Mouse (Mus musculus) hindbrain, postnatal 0 days (tissue): ENCODE measurements around the gene Cdk5r2. TPM values are rescaled to one million over a fixed set of nuclear protein-coding genes. Genes with fewer than 3 reads are reported as not detected.

Experiments
- ATAC-seq: fragments of 200-750 bp; cut with Nextera tagmentation; 2 replicates; pipeline ENCODE4 v1.8.0; 2017; ENCODE audit warnings: mild to moderate bottlenecking, moderate TSS enrichment, moderate library complexity
- DNase-seq: peaks from one replicate; pipeline ENCODE4 v3.0.0-alpha.2; 2015; ENCODE audit warnings: low spot score
- H3K27ac ChIP-seq: fragments of 300-500 bp; sonication (generic); 2 replicates; pipeline ENCODE4 v1.5.1; 2014; ENCODE audit warnings: mild to moderate bottlenecking
- H3K27me3 ChIP-seq: fragments of 300-500 bp; sonication (generic); 2 replicates; pipeline ENCODE4 v1.6.1; 2014; ENCODE audit warnings: low read length, mixed read lengths; ENCODE audit not compliant: insufficient read depth
- H3K36me3 ChIP-seq: fragments of 300-500 bp; sonication (generic); 2 replicates; pipeline ENCODE4 v1.6.1; 2014; ENCODE audit warnings: low read length, mixed read lengths; ENCODE audit not compliant: insufficient read depth
- H3K4me1 ChIP-seq: fragments of 300-500 bp; sonication (generic); 2 replicates; pipeline ENCODE4 v1.6.1; 2014; ENCODE audit warnings: antibody characterized with exemption, low read length, mixed read lengths; ENCODE audit not compliant: insufficient read depth
- H3K4me2 ChIP-seq: fragments of 300-500 bp; sonication (generic); 2 replicates; pipeline ENCODE4 v1.6.1; 2014; ENCODE audit warnings: low read depth, mild to moderate bottlenecking, low read length, moderate library complexity, mixed read lengths
- H3K4me3 ChIP-seq: fragments of 300-500 bp; sonication (generic); 2 replicates; pipeline ENCODE4 v1.5.1; 2014; ENCODE audit warnings: low read length
- H3K9ac ChIP-seq: fragments of 300-500 bp; sonication (generic); replicated peaks from 2 replicates; pipeline ENCODE4 v1.6.1; 2014; ENCODE audit warnings: mild to moderate bottlenecking, low read length, moderate library complexity, mixed read lengths
- H3K9me3 ChIP-seq: fragments of 300-500 bp; sonication (generic); 2 replicates; pipeline ENCODE4 v1.6.1; 2016; ENCODE audit warnings: low read length, mixed read lengths
- CTCF ChIP-seq: IDR thresholded peaks from 2 replicates; pipeline ENCODE4 v1.5.1; 2016; ENCODE audit warnings: antibody characterized with exemption, control low read depth, low read depth
- WGBS: fragments of 180-500 bp; shearing (Covaris S2); extraction: QIAGEN DNeasy Blood & Tissue Kit; methylation state at CpG from one replicate; pipeline ENCODE4 v1.1.7; 2014; 5-methylcytosine and 5-hydroxymethylcytosine counted together
- polyA plus RNA-seq: library from polyadenylated mRNA; unstranded; fragments of >200 nt; fragmentation: Nextera tagmentation; extraction: Ambion mirVana; gene quantifications from 2 replicates; pipeline ENCODE4 v1.2.1, GENCODE M21; 2015
- total RNA-seq: library from RNA; depleted of rRNA; stranded (reverse); fragments of >200 nt; gene quantifications from 2 replicates; pipeline ENCODE4 v1.2.3, GENCODE M21; 2014

Cdk5r2 gene
- total and polyA plus RNA-seq, 2 experiments from 2014 or later: 13.6 to 59.2 TPM

GRCm38 (mm10) chr1:74851001-74851775 lies 3.5 kb upstream of the Cdk5r2 start:
- no peak for TF ChIP-seq CTCF
- no peak for ATAC-seq
- Histone ChIP-seq H3K27ac (no peak overlapping the region), H3K4me1 (no peaks in the 10 kb centered on the region; the same call in 1 of the 2 replicates), H3K4me2 (no peak overlapping the region), H3K4me3 (no peak overlapping the region), H3K36me3 (no peaks in the 10 kb centered on the region), H3K27me3 (no peaks in the 10 kb centered on the region), H3K9ac (no peak overlapping the region), H3K9me3 (no peaks in the 10 kb centered on the region)
- no peak for DNase-seq
- 11% methylated on average over 5 of the region's 6 CpGs for WGBS

GRCm38 (mm10) chr1:74855156-74855555 lies 422 bp downstream of the Cdk5r2 start:
- Histone ChIP-seq H3K36me3 (no peaks in the 10 kb centered on the region), H3K27me3 (no peaks in the 10 kb centered on the region), H3K27ac (peak overlapping the region; percentile 90), H3K9me3 (no peaks in the 10 kb centered on the region), H3K4me1 (peaks cover 11% of the 10 kb centered on the region), H3K9ac (peak overlapping the region; percentile 95), H3K4me3 (peak overlapping the region; percentile 92), H3K4me2 (peak overlapping the region; percentile 85)
- WGBS: under 1% methylated on average over 46 of the region's 48 CpGs
- TF ChIP-seq CTCF: no peak; the same call in 1 of the 2 replicates
- DNase-seq (no peak), ATAC-seq (peak; percentile 1; the same call in 1 of the 2 replicates)

GRCm38 (mm10) chr1:74855651-74856438 lies 1.1 kb downstream of the Cdk5r2 start:
- DNase-seq: peak; percentile 51
- H3K27me3 ChIP-seq: no peaks in the 10 kb centered on the region
- H3K27ac ChIP-seq: peak overlapping the region; percentile 90
- WGBS: under 1% methylated on average over 74 of the region's 74 CpGs
- peak overlapping the region; percentile 95 for H3K9ac ChIP-seq
- H3K4me3 ChIP-seq: peak overlapping the region; percentile 92
- peaks cover 11% of the 10 kb centered on the region for H3K4me1 ChIP-seq
- H3K36me3 ChIP-seq: no peaks in the 10 kb centered on the region
- ATAC-seq: no peak
- H3K4me2 ChIP-seq: peak overlapping the region; percentile 85
- TF ChIP-seq CTCF: no peak
- no peaks in the 10 kb centered on the region for H3K9me3 ChIP-seq

GRCm38 (mm10) chr1:74856439-74856720 lies 1.6 kb downstream of the Cdk5r2 start:
- Histone ChIP-seq H3K36me3 (no peaks in the 10 kb centered on the region), H3K27me3 (no peaks in the 10 kb centered on the region), H3K4me2 (peak overlapping the region; percentile 85), H3K4me3 (peak overlapping the region; percentile 92), H3K27ac (peak overlapping the region; percentile 90), H3K9ac (peak overlapping the region; percentile 95), H3K4me1 (peaks cover 11% of the 10 kb centered on the region), H3K9me3 (no peaks in the 10 kb centered on the region)
- DNase-seq (no peak), ATAC-seq (no peak)
- TF ChIP-seq CTCF: no peak
- WGBS: 1% methylated on average over 11 of the region's 11 CpGs

- WGBS: 4% methylated on average over 7 of the region's 7 CpGs
- H3K27ac ChIP-seq: peak overlapping the region; percentile 90
- H3K9me3 ChIP-seq: no peaks in the 10 kb centered on the region
- DNase-seq (peak; percentile 12), ATAC-seq (no peak)
- H3K9ac ChIP-seq: peak overlapping the region; percentile 95
- peak overlapping the region; percentile 85 for H3K4me2 ChIP-seq
- H3K4me1 ChIP-seq: peaks cover 11% of the 10 kb centered on the region
- H3K36me3 ChIP-seq: no peaks in the 10 kb centered on the region
- no peak for TF ChIP-seq CTCF
- peak overlapping the region; percentile 92 for H3K4me3 ChIP-seq
- no peaks in the 10 kb centered on the region for H3K27me3 ChIP-seq
These were observed 2.1 kb downstream of the Cdk5r2 start for GRCm38 (mm10) chr1:74856791-74857190.

GRCm38 (mm10) chr1:74857201-74857600 lies 2.5 kb downstream of the Cdk5r2 start:
- ATAC-seq (no peak), DNase-seq (no peak)
- TF ChIP-seq CTCF: no peak
- peak overlapping the region; percentile 95; the same call in 1 of the 2 replicates for H3K9ac ChIP-seq
- peaks cover 11% of the 10 kb centered on the region for H3K4me1 ChIP-seq
- peak overlapping the region; percentile 85 for H3K4me2 ChIP-seq
- no peaks in the 10 kb centered on the region for H3K27me3 ChIP-seq
- H3K36me3 ChIP-seq: no peaks in the 10 kb centered on the region
- H3K27ac ChIP-seq: peak overlapping the region; percentile 90
- 7% methylated on average over 20 of the region's 20 CpGs for WGBS
- H3K9me3 ChIP-seq: no peaks in the 10 kb centered on the region
- peak overlapping the region; percentile 92 for H3K4me3 ChIP-seq
